Mouse (Mus musculus) myocyte (in vitro differentiated cells): ENCODE measurements around the gene Trpt1. TPM values are rescaled to one million over a fixed set of nuclear protein-coding genes. Genes with fewer than 3 reads are reported as not detected.

Experiments
- H3K27me3 ChIP-seq: one replicate; pipeline ENCODE4 v1.6.1; 2011; ENCODE audit not compliant: control insufficient read depth, insufficient read depth, insufficient read length
- H3K36me3 ChIP-seq: one replicate; pipeline ENCODE4 v1.6.1; 2011; ENCODE audit not compliant: control insufficient read depth, insufficient read depth
- H3K4me2 ChIP-seq: one replicate; pipeline ENCODE4 v1.6.1; 2011; ENCODE audit warnings: low read depth, control low read depth
- H3K4me3 ChIP-seq: one replicate; pipeline ENCODE4 v1.5.1; 2011; ENCODE audit warnings: mild to moderate bottlenecking, control low read depth, moderate library complexity
- H3K79me2 ChIP-seq: one replicate; pipeline ENCODE4 v1.6.1; 2011; ENCODE audit not compliant: control insufficient read depth, insufficient read depth
- H3ac ChIP-seq: one replicate; pipeline ENCODE4 v1.6.1; 2011; ENCODE audit not compliant: control insufficient read depth, insufficient read length
- CEBPB ChIP-seq: IDR thresholded peaks from 2 replicates; pipeline ENCODE4 v1.6.1; 2011; ENCODE audit warnings: mild to moderate bottlenecking, moderate library complexity; ENCODE audit not compliant: poor library complexity, insufficient read depth, severe bottlenecking
- E2F4 ChIP-seq: IDR thresholded peaks from one replicate; pipeline ENCODE4 v1.6.1; 2011; ENCODE audit warnings: mild to moderate bottlenecking, control low read depth, moderate library complexity; ENCODE audit not compliant: insufficient read depth
- MAX ChIP-seq: IDR thresholded peaks from one replicate; pipeline ENCODE4 v1.6.1; 2011; ENCODE audit warnings: low read depth, mild to moderate bottlenecking, control low read depth
- MYOD1 ChIP-seq, 3 experiments: IDR thresholded peaks; one replicate each; pipeline ENCODE4 v1.6.1; 2011; ENCODE audit warnings: control low read depth in 2 of 3, low read depth in 2 of 3, mild to moderate bottlenecking in 2 of 3, moderate library complexity in 1 of 3; ENCODE audit not compliant: insufficient read length in 2 of 3, control insufficient read depth in 1 of 3
- MYOG ChIP-seq, 3 experiments: IDR thresholded peaks; one replicate each; pipeline ENCODE4 v1.6.1; 2011; ENCODE audit warnings: control low read depth in 2 of 3, low read depth in 2 of 3, mild to moderate bottlenecking in 2 of 3; ENCODE audit not compliant: insufficient read length in 2 of 3, control insufficient read depth in 1 of 3, insufficient read depth in 1 of 3
- POLR2A ChIP-seq: IDR thresholded peaks from one replicate; pipeline ENCODE4 v1.6.1; 2011; ENCODE audit warnings: low read depth, mild to moderate bottlenecking, control low read depth, moderate library complexity; ENCODE audit not compliant: insufficient read length
- POLR2AphosphoS2 ChIP-seq: IDR thresholded peaks from one replicate; pipeline ENCODE4 v1.6.1; 2011; ENCODE audit warnings: low read depth, control low read depth; ENCODE audit not compliant: insufficient read length
- REST ChIP-seq: IDR thresholded peaks from one replicate; pipeline ENCODE4 v1.6.1; 2011; ENCODE audit warnings: mild to moderate bottlenecking, control low read depth, moderate library complexity; ENCODE audit not compliant: insufficient read depth, insufficient read length
- SRF ChIP-seq: IDR thresholded peaks from one replicate; pipeline ENCODE4 v1.6.1; 2011; ENCODE audit warnings: low read depth; ENCODE audit not compliant: control insufficient read depth, insufficient read length
- TCF12 ChIP-seq: IDR thresholded peaks from one replicate; pipeline ENCODE4 v1.6.1; 2011; ENCODE audit warnings: mild to moderate bottlenecking, control low read depth; ENCODE audit not compliant: poor library complexity, insufficient read depth, severe bottlenecking
- TCF3 ChIP-seq: IDR thresholded peaks from one replicate; pipeline ENCODE4 v1.6.1; 2011; ENCODE audit warnings: low read depth, control low read depth; ENCODE audit not compliant: insufficient read length
- USF1 ChIP-seq: IDR thresholded peaks from one replicate; pipeline ENCODE4 v1.6.1; 2011; ENCODE audit warnings: low read depth, mild to moderate bottlenecking, control low read depth, moderate library complexity
- polyA plus RNA-seq: library from polyadenylated mRNA; unstranded; fragments of >200 nt; fragmentation: generic; extraction: Trizol; gene quantifications from one replicate; pipeline ENCODE4 v1.2.1, GENCODE M21; 2012; ENCODE audit warnings: missing spikeins

Gene Trpt1
- polyA plus RNA-seq, 1 experiment, result 9.2 TPM

GRCm38 (mm10) chr19:6985300-6985699, 10.6 kb upstream of the Trpt1 start:
- Histone ChIP-seq H3K27me3 (no peaks in the 10 kb centered on the region), H3K4me2 (no peak overlapping the region), H3K79me2 (peaks cover 11% of the 10 kb centered on the region), H3K36me3 (peaks cover 8% of the 10 kb centered on the region), H3ac (no peak overlapping the region), H3K4me3 (no peak overlapping the region)
- TF ChIP-seq MYOG (IDR thresholded peaks at IDR 0.05; ENCODE audit: control insufficient read depth in 1 of 3, insufficient read depth in 1 of 3, insufficient read length in 2 of 3, low read depth in 2 of 3) (no peak), POLR2AphosphoS2 (no peak), TCF12 (no peak), MYOD1 (IDR thresholded peaks at IDR 0.05; ENCODE audit: control insufficient read depth in 1 of 3, insufficient read length in 2 of 3, low read depth in 2 of 3) (no peak), MAX (no peak), SRF (no peak), TCF3 (no peak), E2F4 (no peak)

- H3K4me2 ChIP-seq, result peak overlapping the region; percentile 83
- H3K27me3 ChIP-seq, result no peaks in the 10 kb centered on the region
- peak overlapping the region; percentile 54 for H3K4me3 ChIP-seq
- H3K36me3 ChIP-seq, result peaks cover 8% of the 10 kb centered on the region
- peaks cover 4% of the 10 kb centered on the region for H3K79me2 ChIP-seq
- H3ac ChIP-seq, result no peak overlapping the region
- TF ChIP-seq MYOD1 (IDR thresholded peaks at IDR 0.05; ENCODE audit: control insufficient read depth in 1 of 3, insufficient read length in 2 of 3, low read depth in 2 of 3) (peak in 1 of 3 experiments; percentile 49), POLR2A (no peak), MYOG (IDR thresholded peaks at IDR 0.05; ENCODE audit: control insufficient read depth in 1 of 3, insufficient read depth in 1 of 3, insufficient read length in 2 of 3, low read depth in 2 of 3) (peak in 1 of 3 experiments; percentile 30), POLR2AphosphoS2 (peak; percentile 53)
Observed at GRCm38 (mm10) chr19:6985951-6986708, 9.8 kb upstream of the Trpt1 start.

- peak; percentile 69 for TF ChIP-seq POLR2A
- no peak for TF ChIP-seq TCF12
- TF ChIP-seq MYOD1 (IDR thresholded peaks at IDR 0.05; ENCODE audit: control insufficient read depth in 1 of 3, insufficient read length in 2 of 3, low read depth in 2 of 3), result no peak
- no peak for TF ChIP-seq USF1
- TF ChIP-seq SRF, result no peak
- TF ChIP-seq TCF3, result no peak
- no peak for TF ChIP-seq E2F4
- no peak for TF ChIP-seq REST
- TF ChIP-seq MAX, result no peak
- TF ChIP-seq POLR2AphosphoS2, result peak; percentile 84
- TF ChIP-seq CEBPB, result no peak
- peak in 1 of 3 experiments; percentile 4 for TF ChIP-seq MYOG (IDR thresholded peaks at IDR 0.05; ENCODE audit: control insufficient read depth in 1 of 3, insufficient read depth in 1 of 3, insufficient read length in 2 of 3, low read depth in 2 of 3)
- no peaks in the 10 kb centered on the region for H3K27me3 ChIP-seq
- peak within 1 kb of the TSS; percentile 54 for H3K4me3 ChIP-seq
- H3K79me2 ChIP-seq, result no peaks in the 10 kb centered on the region
- peak within 1 kb of the TSS; percentile 74 for H3ac ChIP-seq
- H3K36me3 ChIP-seq, result peaks cover 8% of the 10 kb centered on the region
- peak within 1 kb of the TSS; percentile 90 for H3K4me2 ChIP-seq
Observed at GRCm38 (mm10) chr19:6987061-6987903, 8.6 kb upstream of the Trpt1 start, which contains the start of gene Vegfb. Gene Vegfb (minus strand): TSS chr19:6987651.

GRCm38 (mm10) chr19:6987904-6988285, 8.0 kb upstream of the Trpt1 start:
- H3K36me3 ChIP-seq, result peaks cover 8% of the 10 kb centered on the region
- peak overlapping the region; percentile 54 for H3K4me3 ChIP-seq
- no peaks in the 10 kb centered on the region for H3K79me2 ChIP-seq
- no peak for TF ChIP-seq MAX
- TF ChIP-seq USF1, result no peak
- no peak for TF ChIP-seq SRF
- TF ChIP-seq POLR2AphosphoS2, result no peak
- TF ChIP-seq CEBPB, result no peak
- no peak for TF ChIP-seq POLR2A
- TF ChIP-seq TCF3, result no peak
- no peak for TF ChIP-seq REST
- TF ChIP-seq MYOG (IDR thresholded peaks at IDR 0.05; ENCODE audit: control insufficient read depth in 1 of 3, insufficient read depth in 1 of 3, insufficient read length in 2 of 3, low read depth in 2 of 3), result no peak
- no peak for TF ChIP-seq MYOD1 (IDR thresholded peaks at IDR 0.05; ENCODE audit: control insufficient read depth in 1 of 3, insufficient read length in 2 of 3, low read depth in 2 of 3)
- TF ChIP-seq TCF12, result no peak
- no peak for TF ChIP-seq E2F4
- peak overlapping the region; percentile 74 for H3ac ChIP-seq
- H3K27me3 ChIP-seq, result no peaks in the 10 kb centered on the region
- peak overlapping the region; percentile 90 for H3K4me2 ChIP-seq
